In the genomic region with DNA sequence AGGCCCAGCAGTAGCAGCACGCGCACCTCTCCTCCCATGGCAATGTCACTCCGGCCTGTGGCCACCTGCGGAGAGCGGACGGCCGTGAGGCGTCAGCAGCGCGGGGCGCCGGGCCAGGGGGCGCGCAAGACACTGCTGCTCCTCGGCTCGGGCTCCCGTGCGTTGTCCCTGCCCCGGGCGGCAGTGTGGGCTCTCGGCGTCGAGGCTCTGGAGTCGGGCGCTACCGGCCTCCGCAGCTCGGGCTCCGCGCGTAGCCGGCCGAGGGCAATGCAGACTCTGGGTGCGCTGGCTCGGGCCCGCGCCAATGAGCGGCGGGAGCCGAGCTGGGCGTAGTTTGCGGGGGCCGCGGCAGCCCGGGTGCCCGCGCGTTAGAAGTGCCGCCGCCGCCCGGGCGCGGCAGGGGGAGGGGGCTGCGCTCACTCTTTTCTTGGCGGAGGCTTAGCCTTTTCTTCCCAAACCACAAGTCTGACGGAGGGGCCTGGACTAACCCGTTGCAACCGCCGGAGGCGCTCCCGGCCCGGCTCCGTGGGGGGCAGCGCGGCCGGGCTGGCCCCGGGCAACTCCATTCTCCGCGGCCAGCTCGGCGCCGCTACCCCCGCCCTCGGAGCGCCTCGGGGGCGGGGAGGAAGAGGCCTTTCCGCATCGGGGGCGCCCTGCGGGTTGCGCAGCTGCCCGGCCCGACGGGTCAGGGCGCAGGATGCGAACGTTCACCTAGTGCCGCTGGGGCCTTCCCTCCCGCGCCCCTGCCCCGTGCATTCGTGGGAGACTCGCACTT, we compare ENCODE assay signal across 8 mouse cellular contexts. TPM values are rescaled to one million over a fixed set of nuclear protein-coding genes. Genes with fewer than 3 reads are reported as not detected.
A peak's percentile ranks its signal among the peaks of the same experiment; 100 is the strongest.
DNase-seq lines count a peak whose midpoint lies in the region; ATAC-seq and TF ChIP-seq lines count a peak whose summit lies in the region.

No protein-coding gene starts in this region.

- no peak overlapping the region for H3K27ac ChIP-seq in heart, adult 2 months
- H3K27ac ChIP-seq in limb, embryonic 11.5 days (replicated peaks; ENCODE audit: low read depth, low read length): no peak overlapping the region
- H3K27ac ChIP-seq in midbrain, embryonic 13.5 days: no peak overlapping the region

- peak; percentile 45; the same call in 1 of the 2 replicates for ATAC-seq in limb, embryonic 11.5 days (ENCODE audit: insufficient number of reproducible peaks, low FRiP score, low TSS enrichment, low read depth)
- ATAC-seq in midbrain, embryonic 13.5 days: peak; percentile 51; the same call in 1 of the 2 replicates
- ATAC-seq in erythroid progenitor cell, adult 5-6 weeks (replicated peaks; ENCODE audit: low FRiP score, poor library complexity, severe bottlenecking): no peak

- no peak for TF ChIP-seq EP300 in heart, adult 2 months (IDR thresholded peaks at IDR 0.05; ENCODE audit: insufficient read depth, low read depth, low read length)

- no peak for TF ChIP-seq POLR2A in heart, adult 2 months (IDR thresholded peaks at IDR 0.05; ENCODE audit: insufficient read depth, low read depth, low read length)
- TF ChIP-seq POLR2A in brain, embryonic 14.5 days (IDR thresholded peaks at IDR 0.05; ENCODE audit: borderline replicate concordance, extremely low read depth, insufficient read depth, insufficient read length, poor library complexity, severe bottlenecking): no peak

- H3K9me3 ChIP-seq in limb, embryonic 11.5 days (ENCODE audit: control insufficient read depth, low read length): no peaks in the 10 kb centered on the region
- H3K9me3 ChIP-seq in midbrain, embryonic 13.5 days: no peaks in the 10 kb centered on the region

- 2% methylated on average over 93 of the region's 95 CpGs for WGBS in heart, adult 2 months
- WGBS in limb, embryonic 11.5 days: under 1% methylated on average over 74 of the region's 95 CpGs
- under 1% methylated on average over 95 of the region's 95 CpGs for WGBS in midbrain, embryonic 13.5 days

- H3K4me3 ChIP-seq in heart, adult 2 months: peak overlapping the region; percentile 42
- peak overlapping the region; percentile 42 for H3K4me3 ChIP-seq in limb, embryonic 11.5 days (ENCODE audit: low read depth, low read length)
- peak overlapping the region; percentile 38 for H3K4me3 ChIP-seq in midbrain, embryonic 13.5 days (replicated peaks)

- peak overlapping the region; percentile 33 for H3K9ac ChIP-seq in heart, adult 2 months (ENCODE audit: low read depth, low read length)
- H3K9ac ChIP-seq in limb, embryonic 11.5 days (ENCODE audit: low read length): peak overlapping the region; percentile 56
- H3K9ac ChIP-seq in midbrain, embryonic 13.5 days (replicated peaks): no peak overlapping the region

- no peaks in the 10 kb centered on the region for H3K36me3 ChIP-seq in heart, adult 2 months (ENCODE audit: control insufficient read depth, insufficient read depth, low read length)
- H3K36me3 ChIP-seq in limb, embryonic 11.5 days (ENCODE audit: control insufficient read depth, insufficient read depth, low read length): no peaks in the 10 kb centered on the region
- no peaks in the 10 kb centered on the region for H3K36me3 ChIP-seq in midbrain, embryonic 13.5 days

- H3K27me3 ChIP-seq in heart, adult 2 months (ENCODE audit: control insufficient read depth, insufficient read depth, low read length): peaks cover 23% of the 10 kb centered on the region
- H3K27me3 ChIP-seq in limb, embryonic 11.5 days (ENCODE audit: control insufficient read depth, insufficient read depth, low read length): peaks cover 44% of the 10 kb centered on the region
- peaks cover 97% of the 10 kb centered on the region for H3K27me3 ChIP-seq in midbrain, embryonic 13.5 days

- peak; percentile 59 for TF ChIP-seq CTCF in heart, adult 2 months (IDR thresholded peaks at IDR 0.05)
- peak; percentile 45; the same call in 1 of the 2 replicates for TF ChIP-seq CTCF in brain, embryonic 14.5 days (IDR thresholded peaks at IDR 0.05; ENCODE audit: borderline replicate concordance, extremely low read depth, insufficient read depth, insufficient read length)

- H3K4me2 ChIP-seq in limb, embryonic 11.5 days (ENCODE audit: low read depth, severe bottlenecking): peak overlapping the region; percentile 82
- peak overlapping the region; percentile 60 for H3K4me2 ChIP-seq in midbrain, embryonic 13.5 days (replicated peaks)

- DNase-seq in heart, adult 2 months: peak; percentile 35 to 48
- DNase-seq in heart, adult 11 months: no peak
- DNase-seq in brain, embryonic 14.5 days (ENCODE audit: low read depth): peak; percentile 42
- DNase-seq in heart, postnatal 14 days: peak; percentile 48 to 57
- peak; percentile 74 for DNase-seq in limb, embryonic 11.5 days (ENCODE audit: low spot score)
- no peak for DNase-seq in layer of hippocampus, postnatal 10 days (ENCODE audit: low spot score in 2 of 2)

- no peaks in the 10 kb centered on the region for H3K79me2 ChIP-seq in heart, adult 2 months (replicated peaks; ENCODE audit: control insufficient read depth, insufficient read depth, low read length)

- peaks cover 1% of the 10 kb centered on the region; the same call in 1 of the 2 replicates for H3K4me1 ChIP-seq in heart, adult 2 months (ENCODE audit: control insufficient read depth, insufficient read depth, low read length)
- H3K4me1 ChIP-seq in limb, embryonic 11.5 days (ENCODE audit: control insufficient read depth, insufficient read depth, low read length): peaks cover 21% of the 10 kb centered on the region
- H3K4me1 ChIP-seq in midbrain, embryonic 13.5 days (replicated peaks): peaks cover 19% of the 10 kb centered on the region

- intact Hi-C loops in heart, adult 2 months (cut with DNase I): no loop called here
- intact Hi-C loops in heart, postnatal 14 days (cut with DNase I): no loop called here

RNA-seq across cellular contexts. Expression of gene Notum, which starts 0.5 kb away (rescaled TPM):
- under 1 TPM in 1 of 2 experiments, not detected in 1; 0.23 TPM for total RNA-seq in heart, adult 2 months (2021)
- polyA plus RNA-seq in heart, adult 2 months (2012; rRNA removed): 0.18 and 0.35 TPM in 2 replicates
- polyA plus RNA-seq in brain, embryonic 14.5 days (2012; rRNA removed): 1.7 and 2.7 TPM in 2 replicates
- under 1 TPM in 1 of 2 experiments, not detected in 1; 0.27 TPM for total RNA-seq in heart, postnatal 14 days (2021)
- polyA plus RNA-seq in limb, embryonic 11.5 days (2014; fragmentation: Nextera tagmentation; extraction: Ambion mirVana): 6.6 and 7.5 TPM in 2 replicates
- 0.46 and 0.65 TPM in 2 replicates for polyA plus RNA-seq in midbrain, embryonic 13.5 days (2015; fragmentation: Nextera tagmentation; extraction: Ambion mirVana)
- total RNA-seq in erythroid progenitor cell, adult 5-6 weeks (2015; ENCODE audit: low replicate concordance): not detected in 2 replicates
- not detected in 2 replicates for total RNA-seq in erythroid progenitor cell, adult 5-6 weeks (2017; ENCODE audit: low replicate concordance)
- total RNA-seq in layer of hippocampus, postnatal 10 days (2021): 1 to 10 TPM; 5.8 to 7.4 TPM

RNA-seq across cellular contexts. Expression of gene Aspscr1, which starts 12.3 kb away (rescaled TPM):
- 10 to 100 TPM; 35.2 to 38.3 TPM for total RNA-seq in heart, adult 2 months (2021)
- 38.4 and 38.6 TPM in 2 replicates for polyA plus RNA-seq in heart, adult 2 months (2012; rRNA removed)
- polyA plus RNA-seq in brain, embryonic 14.5 days (2012; rRNA removed): 83.0 and 90.3 TPM in 2 replicates
- 10 to 100 TPM; 35.0 to 37.9 TPM for total RNA-seq in heart, postnatal 14 days (2021)
- polyA plus RNA-seq in limb, embryonic 11.5 days (2014; fragmentation: Nextera tagmentation; extraction: Ambion mirVana): 122 and 128 TPM in 2 replicates
- 149 and 154 TPM in 2 replicates for polyA plus RNA-seq in midbrain, embryonic 13.5 days (2015; fragmentation: Nextera tagmentation; extraction: Ambion mirVana)
- 33.1 and 41.4 TPM in 2 replicates for total RNA-seq in erythroid progenitor cell, adult 5-6 weeks (2015; ENCODE audit: low replicate concordance)
- total RNA-seq in erythroid progenitor cell, adult 5-6 weeks (2017; ENCODE audit: low replicate concordance): 46.0 and 59.7 TPM in 2 replicates
- total RNA-seq in layer of hippocampus, postnatal 10 days (2021): 10 to 100 TPM; 55.5 to 62.5 TPM

RNA-seq across cellular contexts. Expression of gene Myadml2, which starts 12.5 kb away (rescaled TPM):
- total RNA-seq in heart, adult 2 months (2021): 10 to 100 TPM; 77.6 to 87.3 TPM
- 55.1 and 68.3 TPM in 2 replicates for polyA plus RNA-seq in heart, adult 2 months (2012; rRNA removed)
- polyA plus RNA-seq in brain, embryonic 14.5 days (2012; rRNA removed): 0.35 and 0.51 TPM in 2 replicates
- 10 to 100 TPM; 51.4 to 58.5 TPM for total RNA-seq in heart, postnatal 14 days (2021)
- polyA plus RNA-seq in limb, embryonic 11.5 days (2014; fragmentation: Nextera tagmentation; extraction: Ambion mirVana): not detected in 2 replicates
- polyA plus RNA-seq in midbrain, embryonic 13.5 days (2015; fragmentation: Nextera tagmentation; extraction: Ambion mirVana): 0.78 and 0.84 TPM in 2 replicates
- total RNA-seq in erythroid progenitor cell, adult 5-6 weeks (2015; ENCODE audit: low replicate concordance): not detected in 2 replicates
- total RNA-seq in erythroid progenitor cell, adult 5-6 weeks (2017; ENCODE audit: low replicate concordance): not detected in 2 replicates
- 1 to 10 TPM; 1.1 to 2.1 TPM for total RNA-seq in layer of hippocampus, postnatal 10 days (2021)

RNA-seq across cellular contexts. Expression of gene Pycr1, which starts 16.9 kb away (rescaled TPM):
- 1 to 10 TPM in 1 of 2 experiments, under 1 TPM in 1; 0.81 to 1.2 TPM for total RNA-seq in heart, adult 2 months (2021)
- 3.9 and 4.9 TPM in 2 replicates for polyA plus RNA-seq in heart, adult 2 months (2012; rRNA removed)
- polyA plus RNA-seq in brain, embryonic 14.5 days (2012; rRNA removed): 19.9 and 26.8 TPM in 2 replicates
- 1 to 10 TPM; 1.9 to 2.1 TPM for total RNA-seq in heart, postnatal 14 days (2021)
- 33.3 and 34.2 TPM in 2 replicates for polyA plus RNA-seq in limb, embryonic 11.5 days (2014; fragmentation: Nextera tagmentation; extraction: Ambion mirVana)
- 23.2 and 25.0 TPM in 2 replicates for polyA plus RNA-seq in midbrain, embryonic 13.5 days (2015; fragmentation: Nextera tagmentation; extraction: Ambion mirVana)
- 2.1 TPM in 1 of 2 replicates, not detected in the other for total RNA-seq in erythroid progenitor cell, adult 5-6 weeks (2015; ENCODE audit: low replicate concordance)
- total RNA-seq in erythroid progenitor cell, adult 5-6 weeks (2017; ENCODE audit: low replicate concordance): 1.1 TPM in 1 of 2 replicates, not detected in the other
- 1 to 10 TPM; 3.5 to 5.3 TPM for total RNA-seq in layer of hippocampus, postnatal 10 days (2021)

RNA-seq across cellular contexts. Expression of gene Mafg, which starts 27.1 kb away (rescaled TPM):
- 10 to 100 TPM; 35.7 to 45.2 TPM for total RNA-seq in heart, adult 2 months (2021)
- polyA plus RNA-seq in heart, adult 2 months (2012; rRNA removed): 32.8 and 37.2 TPM in 2 replicates
- polyA plus RNA-seq in brain, embryonic 14.5 days (2012; rRNA removed): 57.4 and 57.6 TPM in 2 replicates
- 10 to 100 TPM; 33.7 to 41.0 TPM for total RNA-seq in heart, postnatal 14 days (2021)
- polyA plus RNA-seq in limb, embryonic 11.5 days (2014; fragmentation: Nextera tagmentation; extraction: Ambion mirVana): 22.6 and 24.2 TPM in 2 replicates
- polyA plus RNA-seq in midbrain, embryonic 13.5 days (2015; fragmentation: Nextera tagmentation; extraction: Ambion mirVana): 24.4 and 31.2 TPM in 2 replicates
- total RNA-seq in erythroid progenitor cell, adult 5-6 weeks (2015; ENCODE audit: low replicate concordance): 36.0 TPM in 2 replicates
- 71.3 and 91.6 TPM in 2 replicates for total RNA-seq in erythroid progenitor cell, adult 5-6 weeks (2017; ENCODE audit: low replicate concordance)
- 10 to 100 TPM; 79.3 to 86.7 TPM for total RNA-seq in layer of hippocampus, postnatal 10 days (2021)

Comparison
In these comparisons a context has a peak if more than half of its experiments do, and no peak if none do; other contexts are left out.
1. DNase-seq: peak in heart, adult 2 months (2 of 2), brain, embryonic 14.5 days (single experiment), heart, postnatal 14 days (2 of 2) and limb, embryonic 11.5 days (single experiment); none in heart, adult 11 months (single experiment) and layer of hippocampus, postnatal 10 days (0 of 2).
2. RNA of gene Notum, which starts 0.5 kb away (total RNA-seq): 5.8 to 7.4 TPM in layer of hippocampus, postnatal 10 days; 0.27 TPM in heart, postnatal 14 days, 0.23 TPM in heart, adult 2 months and not detected in erythroid progenitor cell, adult 5-6 weeks; every median in the first group is over 4 times any median in the second.
3. RNA of gene Myadml2, which starts 12.5 kb away (total RNA-seq): 77.6 to 87.3 TPM in heart, adult 2 months and 51.4 to 58.5 TPM in heart, postnatal 14 days; 1.1 to 2.1 TPM in layer of hippocampus, postnatal 10 days and not detected in erythroid progenitor cell, adult 5-6 weeks; every median in the first group is over 10 times any median in the second.
4. Peak in every context shown above with its lines, with median percentiles within 50 percentile points of each other: H3K4me3 ChIP-seq.